Mouse (Mus musculus) adipocyte (in vitro differentiated cells): ENCODE data around the gene Lif.

ENCODE experiments used
- DNase-seq: peaks from one replicate; pipeline ENCODE4 v3.0.0-alpha.2; 2016; ENCODE audit warnings: low spot score

The Lif gene

DNA sequence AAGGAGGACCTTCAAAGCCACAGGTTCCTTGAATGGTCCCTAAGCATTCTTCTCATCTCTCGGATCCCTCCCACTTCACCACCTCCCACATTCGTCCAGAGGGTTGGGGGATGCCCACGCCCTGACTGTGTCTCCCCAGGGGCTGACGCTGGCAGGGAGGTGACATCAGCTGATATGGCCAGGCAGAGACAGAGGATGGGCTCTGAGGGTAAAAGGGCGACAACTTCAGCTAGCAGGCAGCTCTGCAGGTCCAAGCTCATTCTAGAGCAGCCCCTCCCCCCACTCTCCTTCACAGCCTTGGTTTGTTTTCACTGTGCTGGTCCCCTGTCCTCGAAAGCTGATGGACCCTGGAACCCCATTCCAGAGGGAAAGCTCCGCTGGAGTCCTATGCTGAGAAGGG is 41.3 kb downstream of the Lif start:
- no peak for DNase-seq

DNA sequence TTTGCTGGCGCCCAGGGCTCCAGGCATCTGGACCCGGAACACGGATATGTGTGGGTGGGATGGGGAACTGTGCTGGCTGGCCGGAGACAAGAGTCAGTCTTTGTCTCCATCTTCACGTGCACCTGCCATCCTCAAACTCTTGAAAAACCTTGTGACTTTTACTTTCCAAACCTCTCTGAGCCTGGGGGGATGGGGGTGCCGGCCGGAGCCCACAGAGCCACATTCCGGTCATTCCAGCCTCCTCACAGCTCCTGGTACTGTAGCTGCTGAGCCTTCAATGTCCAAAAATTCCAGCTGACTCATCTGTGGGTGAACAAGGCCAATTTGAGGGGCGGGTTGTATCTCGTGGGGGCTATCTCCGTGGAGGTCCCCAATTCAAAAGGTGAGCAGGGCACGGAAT is 41.8 kb downstream of the Lif start:
- DNase-seq: no peak

DNA sequence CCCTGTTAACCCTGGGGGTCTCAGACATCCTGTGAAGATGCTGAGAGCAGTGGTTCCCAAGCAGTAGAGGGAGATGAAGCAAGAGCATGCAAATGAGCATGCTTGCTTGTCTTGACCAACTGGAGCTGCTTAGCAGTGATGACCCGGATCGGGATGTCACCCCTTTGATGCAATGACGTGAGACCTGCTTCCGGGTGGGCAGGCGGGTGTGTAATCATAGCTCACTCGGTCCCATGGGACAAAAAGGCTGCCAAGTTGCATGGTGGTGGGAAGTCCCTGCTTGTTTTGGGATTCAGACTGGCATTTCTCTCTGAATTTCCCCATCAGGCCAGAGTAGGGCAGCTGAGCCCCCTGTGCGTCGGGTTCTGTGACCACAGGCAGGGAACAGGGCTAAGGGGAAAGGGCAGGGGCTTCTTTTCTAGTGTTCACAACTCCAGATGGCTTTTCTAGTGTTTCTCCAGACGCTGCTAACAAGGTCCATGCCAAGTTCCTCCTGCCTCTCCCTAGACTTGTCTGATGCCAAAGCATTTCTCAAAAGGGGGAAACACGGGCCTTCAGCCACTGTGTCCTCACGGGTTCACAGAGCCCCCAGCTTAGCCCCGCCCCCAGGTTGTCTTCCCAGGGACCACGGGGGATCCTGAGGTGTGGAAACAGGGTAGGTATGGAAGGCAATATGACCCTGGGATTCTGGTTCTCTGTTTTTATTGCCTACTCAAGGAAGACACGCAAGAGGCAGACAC is 42.5 kb downstream of the Lif start:
- DNase-seq: peak; percentile 73

DNA sequence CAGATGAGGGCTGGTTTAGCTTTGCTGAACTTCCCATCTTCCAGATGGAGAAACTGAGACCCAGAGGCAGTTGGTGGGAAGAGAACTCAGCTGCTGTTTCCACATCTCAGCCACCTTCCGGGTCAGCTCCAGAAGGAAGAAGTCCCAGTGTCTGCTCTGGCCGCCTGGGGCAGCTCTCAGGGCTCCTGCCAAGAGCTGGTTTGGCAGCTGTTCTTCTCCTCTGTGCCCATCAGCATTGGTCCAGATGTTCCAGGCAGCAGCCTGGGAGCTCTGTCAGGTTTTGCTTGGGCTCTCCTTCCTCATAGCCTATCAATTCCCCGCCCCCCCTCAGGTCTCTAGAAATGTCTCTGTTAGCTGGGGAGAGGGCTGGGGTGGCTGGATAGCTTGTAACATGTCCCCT is 43.3 kb downstream of the Lif start:
- DNase-seq: peak; percentile 88

DNA sequence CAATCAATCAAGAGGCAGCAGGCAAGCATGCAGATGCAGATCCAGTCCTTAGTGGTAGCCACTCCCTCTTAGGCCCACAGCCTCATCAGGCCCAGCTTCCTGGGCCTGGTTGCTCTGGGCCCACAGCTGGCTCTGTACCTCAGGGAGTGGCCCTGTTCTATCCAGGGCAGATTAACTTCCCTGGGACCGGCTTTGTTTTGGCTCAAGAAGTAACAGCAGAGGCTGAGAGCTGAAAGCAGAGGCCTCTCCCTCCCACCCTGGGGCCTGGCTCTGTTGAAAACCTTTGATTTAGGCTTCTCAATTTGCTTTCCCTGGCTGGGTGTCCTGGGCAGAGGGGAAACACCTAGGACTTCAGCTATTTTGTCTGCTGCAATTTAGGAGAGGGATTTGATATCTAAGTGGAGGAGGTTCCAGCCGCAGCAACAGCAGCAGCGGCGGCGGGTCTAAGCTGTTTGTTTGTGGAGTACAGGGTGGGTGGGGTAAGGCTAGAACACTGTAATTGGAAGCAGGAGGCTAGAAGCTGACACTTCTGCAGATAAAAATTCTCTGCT is 45.1 kb downstream of the Lif start:
- no peak for DNase-seq

DNA sequence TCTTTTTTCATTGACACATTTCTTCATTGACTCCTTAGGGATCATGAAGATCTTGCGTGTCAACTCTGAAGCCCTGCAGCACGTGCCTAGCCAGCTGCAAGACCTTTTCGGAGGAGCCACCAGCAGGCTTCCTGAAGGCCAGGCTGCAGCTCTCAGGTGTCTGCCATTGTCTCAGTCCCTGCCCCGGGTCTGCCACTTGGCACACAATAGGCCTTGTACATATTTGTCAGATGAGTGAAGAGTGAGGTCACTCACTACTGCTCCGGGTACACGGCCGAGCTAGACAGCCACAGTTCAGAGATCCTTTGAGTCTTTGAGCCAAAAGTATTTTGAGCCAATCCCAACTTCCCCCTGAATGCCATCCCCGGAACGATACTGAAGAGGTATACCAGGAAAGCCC is 45.7 kb downstream of the Lif start:
- DNase-seq: no peak

DNA sequence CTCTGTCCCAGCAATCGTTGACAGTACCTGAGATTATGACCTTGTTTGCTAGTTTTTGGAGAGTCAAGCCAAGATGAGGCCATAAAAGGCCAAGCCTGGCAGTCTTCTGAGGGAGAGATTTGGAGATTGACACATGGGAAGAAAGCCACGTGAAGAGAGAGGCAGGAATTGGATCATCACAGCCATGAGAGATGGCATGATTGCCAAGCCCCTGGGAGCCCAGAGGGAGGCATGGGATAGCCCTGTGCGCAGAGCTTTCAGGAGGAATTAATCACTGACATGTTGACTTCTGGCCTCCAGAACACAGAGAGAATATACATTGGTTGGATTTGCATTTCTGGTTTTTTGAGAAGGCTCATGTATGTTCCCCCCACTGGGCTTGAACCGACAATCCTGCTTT is 46.8 kb downstream of the Lif start:
- DNase-seq: peak; percentile 34

DNA sequence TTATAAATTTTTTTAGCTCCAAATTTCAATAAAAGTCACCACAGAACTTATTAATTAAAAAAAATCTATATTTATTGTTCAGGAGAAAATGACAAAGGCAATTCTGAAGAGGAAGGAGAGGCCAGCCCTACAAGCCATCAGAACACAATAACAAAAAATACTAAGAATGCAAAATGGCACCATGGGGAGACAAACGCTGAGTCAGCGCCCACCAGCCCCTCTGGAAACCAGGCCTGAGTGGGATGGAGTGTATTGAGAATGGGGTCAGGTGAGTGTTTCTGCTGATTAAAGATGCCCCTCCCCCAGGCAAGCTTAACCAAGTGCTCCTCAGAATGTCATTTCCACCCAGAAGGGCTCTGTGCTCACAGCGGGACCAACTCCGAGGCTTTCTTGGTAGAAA is 47.7 kb downstream of the Lif start:
- DNase-seq: no peak

DNA sequence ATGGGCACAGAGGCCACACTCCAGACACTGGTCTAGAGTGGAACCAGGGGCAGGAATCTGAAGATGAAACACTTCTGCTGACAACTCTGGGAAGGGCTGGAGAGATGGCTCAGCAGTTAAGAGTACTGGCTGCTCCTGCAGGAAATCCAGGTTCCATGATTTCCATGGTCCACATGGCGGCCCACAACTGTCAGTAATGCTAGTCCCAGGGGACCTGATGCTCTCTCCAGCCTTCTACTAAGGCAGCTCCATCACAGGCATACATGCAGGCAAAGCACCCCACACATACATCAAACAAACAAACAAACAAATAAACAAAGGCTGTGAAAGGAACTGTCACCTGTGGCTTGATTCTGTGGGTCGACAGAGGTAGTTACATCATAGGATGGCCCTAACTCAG is 48.7 kb downstream of the Lif start:
- DNase-seq: no peak

DNA sequence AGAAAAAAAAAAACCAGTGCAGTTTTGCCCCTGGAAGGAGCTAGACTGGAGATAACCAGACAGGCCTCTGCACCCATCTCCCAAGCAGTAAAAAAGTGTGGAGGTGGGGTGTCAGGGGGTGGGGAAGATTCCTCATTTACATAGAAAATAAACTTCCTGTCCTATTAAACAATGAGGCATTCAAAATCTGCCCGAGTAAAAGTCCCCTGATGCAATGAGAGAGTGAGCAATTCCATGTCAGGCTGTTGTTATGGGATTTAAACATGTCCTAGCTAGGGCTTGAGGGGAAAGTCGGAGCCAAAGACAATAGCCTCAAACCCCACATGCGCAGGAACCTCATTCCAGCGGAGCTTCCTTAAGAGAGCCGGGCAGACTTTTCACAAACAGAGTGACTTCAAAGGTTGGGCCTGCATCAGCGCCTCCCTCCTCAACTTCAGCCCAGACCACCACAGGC is 50.7 kb downstream of the Lif start:
- peak; percentile 28 for DNase-seq

DNA sequence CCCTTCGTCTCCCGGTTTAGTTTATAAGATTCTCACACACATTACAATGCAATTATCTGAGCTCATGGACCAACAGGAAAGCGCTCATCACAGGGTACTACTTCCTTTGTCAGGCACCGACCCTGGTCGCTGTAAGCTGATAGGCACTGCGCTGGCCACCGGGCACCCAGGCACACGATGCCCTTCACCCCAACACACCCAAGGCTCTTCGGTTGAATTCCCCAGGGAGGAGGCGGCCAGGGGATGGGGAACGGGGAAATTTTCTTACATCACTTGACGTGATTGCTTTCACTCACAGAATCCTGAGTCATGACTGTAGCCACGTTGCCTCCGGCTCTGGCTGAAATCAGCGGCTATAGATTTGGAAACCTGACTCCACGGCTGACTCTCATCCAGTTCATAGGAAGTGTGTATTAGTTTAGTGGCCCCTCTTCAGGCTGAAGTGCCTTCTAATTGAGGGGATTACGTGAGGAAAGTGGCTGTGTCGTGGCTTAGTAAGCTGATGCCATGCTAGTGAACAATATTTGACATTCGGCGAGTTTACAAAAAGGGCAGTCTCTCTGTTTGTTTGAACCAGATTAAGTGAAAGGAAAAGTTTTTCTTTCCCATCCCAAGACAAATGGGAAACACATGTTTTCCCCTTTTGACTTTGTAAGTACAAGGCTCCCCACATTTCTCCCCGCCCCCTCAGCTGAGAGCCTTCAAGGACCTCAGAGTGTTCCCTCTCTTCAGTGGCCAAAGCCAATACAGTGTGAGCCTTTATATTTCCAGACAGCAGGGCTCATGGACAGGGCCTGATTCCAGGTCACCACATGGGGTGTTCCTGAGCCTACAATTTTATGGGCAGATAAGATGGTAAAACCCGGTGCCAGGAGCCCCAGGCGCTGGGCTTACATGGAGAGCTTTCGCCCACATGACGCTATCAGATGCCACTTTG is 51.4 kb downstream of the Lif start:
- peak; percentile 48 for DNase-seq

DNA sequence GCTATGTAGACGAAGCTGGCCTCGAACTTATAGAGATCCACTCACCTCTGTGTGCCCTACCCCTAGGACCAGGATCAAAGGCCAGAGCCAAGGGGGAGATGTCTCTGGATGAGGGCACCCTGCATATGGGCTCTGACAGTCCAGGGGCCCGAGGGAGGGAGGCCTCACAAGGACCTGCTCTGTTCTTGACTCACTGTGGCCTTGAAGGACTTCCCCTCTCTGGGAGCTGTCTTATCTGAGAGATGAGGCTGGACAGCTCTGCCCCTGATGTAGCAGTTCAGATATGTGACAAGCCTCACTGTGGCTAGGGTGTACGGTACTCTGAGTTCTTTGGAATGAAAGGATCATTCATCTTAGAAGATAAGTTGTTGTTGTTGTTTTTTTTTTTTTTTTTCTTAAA is 52.3 kb downstream of the Lif start:
- DNase-seq: no peak

DNA sequence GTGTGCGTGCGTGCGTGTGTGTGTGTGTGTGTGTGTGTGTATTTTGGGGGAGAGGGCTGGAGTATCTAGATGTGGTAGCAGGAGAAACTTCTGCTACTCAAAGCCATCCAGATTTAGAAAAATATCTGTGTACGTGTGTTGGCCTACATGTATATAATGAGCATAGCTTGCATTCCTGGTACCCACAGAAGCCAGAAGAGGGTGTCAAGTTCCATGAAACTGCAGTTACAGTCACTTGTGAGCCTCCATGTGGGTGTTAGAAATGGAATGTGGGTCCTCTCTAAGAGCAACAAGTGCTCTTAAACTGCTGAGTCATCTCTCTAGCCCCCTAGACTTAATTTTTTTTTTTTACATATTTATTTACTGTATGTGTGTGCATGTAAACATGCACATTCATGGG is 53.0 kb downstream of the Lif start:
- DNase-seq: no peak

DNA sequence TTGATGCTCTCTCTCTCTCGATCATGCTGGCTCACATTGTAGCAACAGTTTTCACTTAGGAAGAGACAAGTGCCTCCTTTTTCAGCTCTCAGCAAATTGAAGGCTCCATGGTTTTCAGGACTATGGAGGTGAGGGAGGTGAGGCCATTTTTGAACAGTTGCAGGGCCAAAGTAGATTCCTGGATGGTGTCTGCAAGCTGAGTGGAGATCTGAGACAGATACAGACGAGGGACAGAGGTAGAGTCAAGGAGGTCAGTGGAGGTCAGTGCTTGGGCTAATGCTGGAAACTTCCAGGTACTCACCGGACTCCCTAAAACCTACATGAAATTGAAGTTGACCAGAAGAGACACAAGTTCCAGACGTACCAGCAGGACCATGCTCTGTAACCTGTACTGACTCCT is 54.8 kb downstream of the Lif start:
- DNase-seq: no peak

DNA sequence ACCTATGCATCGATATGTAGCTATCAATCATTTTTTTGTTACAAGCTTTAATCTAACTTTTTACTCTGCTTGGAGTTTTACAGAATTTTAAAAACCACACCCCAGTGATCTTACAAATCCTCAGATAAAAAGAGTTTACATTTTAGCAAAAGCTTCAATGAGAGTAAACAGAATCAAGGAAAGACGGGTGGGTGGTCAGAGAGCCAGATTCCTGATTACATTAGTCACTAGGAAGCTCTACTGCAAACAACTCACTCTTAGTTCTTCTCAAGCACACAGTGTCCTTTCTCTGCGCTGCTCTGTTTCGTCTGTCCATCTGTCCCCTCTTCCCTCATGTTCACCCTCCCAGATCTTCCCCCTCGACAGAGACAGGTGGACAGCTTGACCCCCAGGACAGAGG is 59.9 kb downstream of the Lif start:
- no peak for DNase-seq

DNA sequence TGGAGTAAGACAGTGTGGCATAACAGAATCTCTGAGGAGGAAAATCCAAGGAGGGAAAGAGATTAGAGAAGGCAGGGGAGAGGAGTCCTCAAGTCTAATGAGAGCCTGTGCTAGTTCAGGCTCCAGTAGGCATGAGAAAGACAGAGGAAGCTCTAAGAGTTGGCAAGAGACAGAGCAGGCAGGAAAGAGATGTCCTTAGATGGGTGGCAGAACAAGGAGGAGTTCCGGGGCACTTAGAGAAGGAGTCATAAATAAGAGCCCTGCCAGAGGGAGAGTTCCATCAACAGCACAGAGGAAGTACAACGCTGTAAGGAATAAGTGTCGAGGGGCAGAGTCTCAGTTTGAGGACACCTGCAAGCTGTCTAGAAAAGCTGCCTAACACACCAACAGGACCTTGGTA is 60.7 kb downstream of the Lif start:
- DNase-seq: no peak

DNA sequence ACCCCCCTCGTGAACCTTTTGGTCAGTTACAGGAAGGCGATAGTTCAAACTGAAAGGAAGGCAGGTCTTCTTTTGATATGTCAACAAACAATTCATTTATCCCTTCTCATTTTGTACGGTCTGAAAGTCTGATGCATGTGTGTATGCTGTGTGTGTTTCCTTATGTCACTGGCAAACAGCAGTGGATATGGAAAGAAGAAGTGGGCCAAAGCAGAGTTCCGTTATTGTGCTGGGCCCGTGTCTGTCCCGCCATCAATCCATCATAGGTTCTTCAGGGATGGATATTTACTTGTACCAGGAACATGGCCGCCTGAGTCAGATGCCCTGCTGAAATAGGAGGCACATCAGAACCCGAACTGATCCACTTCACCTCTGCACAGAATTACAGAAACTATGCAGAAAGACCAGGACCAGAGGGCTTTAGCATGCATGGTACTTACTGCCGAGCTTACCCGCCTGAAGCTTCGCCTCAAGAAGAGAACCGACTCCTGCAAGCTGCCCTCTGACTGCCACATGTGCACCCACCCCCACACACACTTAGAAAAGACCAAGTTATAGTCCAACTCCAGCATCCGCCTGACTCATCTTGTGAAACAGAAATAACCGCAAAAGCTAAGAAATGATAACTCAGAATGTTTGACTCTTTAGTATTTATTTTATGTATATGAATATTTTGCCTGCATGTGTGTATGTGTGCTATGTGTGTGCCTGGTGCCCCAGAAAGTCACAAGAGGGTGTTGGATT is 62.0 kb downstream of the Lif start:
- no peak for DNase-seq

DNA sequence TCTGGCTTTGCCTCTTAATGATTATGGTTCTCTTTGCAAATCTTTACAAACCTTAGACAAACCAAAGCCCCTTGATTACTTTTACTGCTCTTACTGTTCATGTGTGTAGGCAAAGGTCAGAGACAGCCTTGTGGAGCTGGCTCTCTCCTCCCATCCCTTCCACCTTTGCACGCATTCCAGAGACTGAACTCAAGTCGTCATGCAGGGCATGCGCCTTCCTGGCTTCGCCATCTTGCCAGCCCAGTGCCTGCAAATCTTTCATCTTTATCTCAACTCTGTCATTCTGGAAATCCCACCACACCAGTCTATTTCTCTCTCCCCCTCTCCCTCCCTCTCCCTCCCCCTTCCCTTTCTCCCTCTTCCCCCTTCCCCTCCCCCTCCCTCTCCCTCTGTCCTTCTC is 63.5 kb downstream of the Lif start:
- DNase-seq: no peak
